Mouse (Mus musculus) lung, postnatal 25 days (tissue): ENCODE results near the gene 1110008P14Rik.
"Not testable (repeated sequence)": the region's sequence is repeated elsewhere in the genome, so short reads cannot be mapped to it uniquely, and the experiment has no call there.

Source experiments
- DNase-seq: peaks from one replicate; pipeline ENCODE4 v3.0.0; 2022; ENCODE audit warnings: low spot score

Gene 1110008P14Rik

GRCm38 (mm10) chr2:32363376-32364106, 18.2 kb downstream of the 1110008P14Rik start:
- DNase-seq = peak; percentile 64

GRCm38 (mm10) chr2:32362817-32363340, 18.9 kb downstream of the 1110008P14Rik start:
- peak; percentile 93 for DNase-seq

- DNase-seq = not testable (repeated sequence)
Observed at GRCm38 (mm10) chr2:32362274-32362673, 19.5 kb downstream of the 1110008P14Rik start.

- DNase-seq = peak; percentile 79
Observed at GRCm38 (mm10) chr2:32361437-32361836, 20.3 kb downstream of the 1110008P14Rik start.

GRCm38 (mm10) chr2:32360741-32361140, 21.0 kb downstream of the 1110008P14Rik start:
- DNase-seq = peak; percentile 74

GRCm38 (mm10) chr2:32358381-32358780, 23.4 kb downstream of the 1110008P14Rik start:
- no peak for DNase-seq

GRCm38 (mm10) chr2:32357710-32358109, 24.0 kb downstream of the 1110008P14Rik start:
- DNase-seq = no peak

- DNase-seq = no peak
Observed at GRCm38 (mm10) chr2:32356216-32356615, 25.5 kb downstream of the 1110008P14Rik start.

GRCm38 (mm10) chr2:32354336-32354895, 27.3 kb downstream of the 1110008P14Rik start:
- no peak for DNase-seq

GRCm38 (mm10) chr2:32353836-32354235, 27.9 kb downstream of the 1110008P14Rik start:
- DNase-seq = no peak

- peak; percentile 86 for DNase-seq
Observed at GRCm38 (mm10) chr2:32353007-32353542, 28.7 kb downstream of the 1110008P14Rik start, which contains the start of gene Dnm1. Gene Dnm1, minus strand, starts transcription at chr2:32353338.

- DNase-seq = no peak
Observed at GRCm38 (mm10) chr2:32352151-32353006, 29.4 kb downstream of the 1110008P14Rik start, which contains the start of gene Ciz1. Gene Ciz1, plus strand, starts transcription at chr2:32352327.

- no peak for DNase-seq
Observed at GRCm38 (mm10) chr2:32351471-32351961, 30.2 kb downstream of the 1110008P14Rik start.

GRCm38 (mm10) chr2:32350471-32351051, 31.2 kb downstream of the 1110008P14Rik start:
- no peak for DNase-seq

GRCm38 (mm10) chr2:32349625-32350255, 32.0 kb downstream of the 1110008P14Rik start:
- no peak for DNase-seq

GRCm38 (mm10) chr2:32348311-32348710, 33.4 kb downstream of the 1110008P14Rik start:
- no peak for DNase-seq

GRCm38 (mm10) chr2:32347019-32347418, 34.7 kb downstream of the 1110008P14Rik start:
- DNase-seq = no peak

- no peak for DNase-seq
Observed at GRCm38 (mm10) chr2:32344598-32345321, 37.0 kb downstream of the 1110008P14Rik start.

GRCm38 (mm10) chr2:32344056-32344455, 37.7 kb downstream of the 1110008P14Rik start:
- no peak for DNase-seq

GRCm38 (mm10) chr2:32343351-32343671, 38.4 kb downstream of the 1110008P14Rik start:
- DNase-seq = no peak
